Mouse (Mus musculus) ES-E14 (cell line): ENCODE measurements at regions not wholly inside any gene's neighbourhood (a gene's known extent, or its start where the extent isn't known, plus 50 kb on each side); places are given as distances from the start of the nearest gene placed in this dataset.

Experiments used
- HCFC1 ChIP-seq: IDR thresholded peaks from 2 replicates; pipeline ENCODE4 v1.6.1; 2012; ENCODE audit warnings: low read length, inconsistent platforms, borderline replicate concordance; ENCODE audit not compliant: insufficient read depth
- MAFK ChIP-seq: IDR thresholded peaks from 2 replicates; pipeline ENCODE4 v1.6.1; 2014; ENCODE audit warnings: mild to moderate bottlenecking, low read depth, low read length, inconsistent platforms; ENCODE audit not compliant: insufficient read depth
- ZC3H11A ChIP-seq: IDR thresholded peaks from 2 replicates; pipeline ENCODE4 v1.6.1; 2012; ENCODE audit warnings: low read depth, mild to moderate bottlenecking, inconsistent platforms, low read length, borderline replicate concordance

- TF ChIP-seq HCFC1: no peak
- TF ChIP-seq MAFK: no peak
- TF ChIP-seq ZC3H11A: no peak
These were observed 243.9 kb upstream of the Kcnj16 start for GRCm38 (mm10) chr11:110723971-110724370.
